Mouse (Mus musculus) mouse embryonic stem cell (cell line): ENCODE measurements around the gene Col1a2.

Source experiments
- in situ Hi-C, 2 experiments: fragments of 300-500 bp; cut with MboI; formaldehyde crosslinking; loops; 1 replicate in 1 of 2; 3 replicates in 1 of 2; pipeline ENCODE4 v1.14.3; 2019 to 2020; ENCODE audit warnings: low sequenced_read_pairs in 2 of 2, low pct_unique_long_range_greater_than_20kb in 1 of 2, mixed read lengths in 1 of 2; ENCODE audit not compliant: unreplicated experiment in 1 of 2

Col1a2 gene

DNA sequence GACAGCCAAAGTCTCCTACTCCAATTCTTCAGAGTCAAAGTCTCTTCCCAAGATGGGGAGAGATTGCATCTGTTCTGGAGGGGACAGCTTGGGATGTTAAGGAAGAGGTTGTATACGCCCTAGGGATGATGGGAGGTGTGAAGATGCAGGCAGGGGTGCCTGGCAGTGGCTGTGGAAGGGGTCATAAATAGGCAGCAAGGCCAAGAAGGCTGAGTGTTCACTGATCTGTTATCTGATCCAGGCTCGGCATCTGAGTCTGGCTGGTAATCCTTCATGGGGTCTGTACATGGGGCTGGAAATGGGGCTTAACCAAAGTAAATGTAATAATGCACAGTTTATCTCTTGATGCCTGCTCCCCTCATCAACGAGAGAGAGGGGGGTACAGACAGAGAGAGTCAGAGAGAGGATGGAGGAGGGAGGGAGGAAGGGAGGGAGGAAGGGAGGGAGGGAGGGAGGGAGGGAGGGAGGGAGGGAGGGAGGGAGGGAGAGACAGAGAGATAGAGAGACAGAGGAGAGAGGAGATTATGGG lies at the start of gene Col1a2:
Col1a2 (plus strand) TSS at position 212 of the 529 bp plus-strand sequence.
- in situ Hi-C loops: no loop called here

- in situ Hi-C loops: no loop called here
Observed at GRCm38 (mm10) chr6:4455518-4455917, 49.1 kb upstream of the Col1a2 start.

GRCm38 (mm10) chr6:4455961-4456617 lies 48.5 kb upstream of the Col1a2 start:
- in situ Hi-C loops: no loop called here

DNA sequence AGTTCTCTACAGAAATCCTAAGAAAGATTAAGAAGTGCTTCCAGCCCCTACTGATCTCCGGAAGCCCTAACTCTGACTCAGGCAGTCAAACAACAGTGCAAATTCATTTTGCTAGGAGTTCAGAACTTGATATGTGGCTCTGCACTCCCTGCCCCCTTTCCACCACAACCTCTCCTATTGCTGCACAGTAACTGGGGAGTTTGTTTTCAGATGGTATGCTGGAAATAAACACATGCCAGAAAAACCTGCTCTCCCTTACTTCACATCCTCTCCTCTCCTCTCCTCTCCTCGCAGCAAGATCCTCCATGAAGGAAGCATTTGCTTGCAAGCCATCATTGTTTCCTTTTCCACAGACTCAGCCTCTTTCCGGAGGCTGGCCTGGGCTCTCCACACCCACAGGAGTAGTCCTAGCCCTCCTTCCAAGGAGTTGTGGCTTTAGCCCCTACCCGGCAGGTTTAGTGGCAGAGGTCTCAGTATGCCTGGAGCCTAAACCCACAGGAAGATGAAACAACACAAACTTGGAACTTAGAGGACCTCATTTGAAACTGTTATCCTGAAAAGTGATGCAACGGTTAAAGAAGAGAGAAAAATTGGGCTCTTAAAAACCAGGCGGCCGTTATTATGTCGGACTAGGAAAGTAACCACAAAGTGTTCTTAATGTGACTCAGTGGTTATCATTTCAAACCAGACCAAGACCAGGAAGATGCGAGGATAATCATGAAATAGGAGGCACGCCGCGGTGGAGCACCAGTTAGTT lies 47.7 kb upstream of the Col1a2 start:
- in situ Hi-C loops: no loop called here

DNA sequence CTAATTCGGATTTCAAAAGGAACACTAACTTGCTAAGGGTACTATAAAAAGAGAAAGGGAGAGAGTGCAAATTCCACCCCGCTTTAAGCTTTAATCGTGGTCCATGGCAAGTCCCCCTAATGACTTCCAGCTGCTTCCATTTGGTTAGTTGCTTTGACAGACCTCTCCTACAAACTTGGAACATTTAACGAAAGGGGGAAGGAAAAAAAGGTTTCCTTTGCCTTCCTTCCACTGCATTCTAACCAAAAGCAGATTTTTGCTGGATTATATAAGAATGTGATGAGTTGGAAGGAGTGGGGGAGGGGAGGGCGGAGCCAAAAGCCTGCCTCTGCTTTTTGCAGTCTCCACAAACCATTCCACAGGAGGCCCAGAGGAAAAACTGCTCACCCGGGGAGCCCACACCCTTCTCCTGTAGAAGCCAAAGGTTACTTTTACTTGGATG lies 47.0 kb upstream of the Col1a2 start:
- in situ Hi-C loops: no loop called here

DNA sequence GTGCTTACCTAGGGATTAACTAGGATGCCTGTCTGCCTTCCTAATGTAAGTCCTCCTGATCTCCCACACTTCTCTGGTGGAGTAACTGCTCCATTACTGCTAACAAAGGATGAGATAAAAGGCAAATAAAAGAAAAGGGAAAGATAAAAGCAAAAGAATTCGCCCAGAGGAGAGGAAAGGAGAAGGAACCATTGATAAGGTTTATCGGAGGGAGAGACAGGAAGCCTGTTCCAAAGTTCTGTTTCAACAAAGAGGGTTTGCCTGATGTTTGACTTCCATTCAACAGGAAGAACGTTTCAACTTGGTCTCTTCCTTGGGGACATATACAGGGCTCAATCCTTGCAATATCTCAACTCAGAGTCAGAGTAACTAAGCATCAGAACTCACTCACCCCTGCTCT lies 39.3 kb upstream of the Col1a2 start:
- in situ Hi-C loops: no loop called here

GRCm38 (mm10) chr6:4483577-4483936 lies 21.1 kb upstream of the Col1a2 start:
- in situ Hi-C loops: no loop called here

- in situ Hi-C loops: no loop called here
Observed at GRCm38 (mm10) chr6:4483937-4484601, 20.5 kb upstream of the Col1a2 start.

GRCm38 (mm10) chr6:4488349-4488748 lies 16.3 kb upstream of the Col1a2 start:
- in situ Hi-C loops: no loop called here

DNA sequence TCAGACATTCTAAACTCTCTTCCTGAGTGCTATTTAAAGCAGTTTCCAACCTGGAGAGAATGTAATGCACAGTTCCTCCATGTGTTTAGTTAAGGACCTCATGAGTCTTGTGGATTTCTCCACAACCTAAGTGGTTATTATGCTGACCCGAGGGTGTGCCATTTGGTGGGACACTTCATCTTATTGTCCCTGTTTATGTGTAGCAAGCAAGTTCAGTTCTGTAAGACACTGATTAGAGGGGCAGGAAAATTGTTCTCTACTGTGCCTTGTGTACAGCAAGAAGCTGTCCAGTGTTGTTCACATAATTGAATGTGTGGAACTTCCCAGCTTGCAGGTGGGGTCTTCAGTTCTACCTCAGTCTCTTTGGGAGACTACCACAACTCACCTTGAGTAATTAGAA lies 15.6 kb upstream of the Col1a2 start:
- in situ Hi-C loops: no loop called here

DNA sequence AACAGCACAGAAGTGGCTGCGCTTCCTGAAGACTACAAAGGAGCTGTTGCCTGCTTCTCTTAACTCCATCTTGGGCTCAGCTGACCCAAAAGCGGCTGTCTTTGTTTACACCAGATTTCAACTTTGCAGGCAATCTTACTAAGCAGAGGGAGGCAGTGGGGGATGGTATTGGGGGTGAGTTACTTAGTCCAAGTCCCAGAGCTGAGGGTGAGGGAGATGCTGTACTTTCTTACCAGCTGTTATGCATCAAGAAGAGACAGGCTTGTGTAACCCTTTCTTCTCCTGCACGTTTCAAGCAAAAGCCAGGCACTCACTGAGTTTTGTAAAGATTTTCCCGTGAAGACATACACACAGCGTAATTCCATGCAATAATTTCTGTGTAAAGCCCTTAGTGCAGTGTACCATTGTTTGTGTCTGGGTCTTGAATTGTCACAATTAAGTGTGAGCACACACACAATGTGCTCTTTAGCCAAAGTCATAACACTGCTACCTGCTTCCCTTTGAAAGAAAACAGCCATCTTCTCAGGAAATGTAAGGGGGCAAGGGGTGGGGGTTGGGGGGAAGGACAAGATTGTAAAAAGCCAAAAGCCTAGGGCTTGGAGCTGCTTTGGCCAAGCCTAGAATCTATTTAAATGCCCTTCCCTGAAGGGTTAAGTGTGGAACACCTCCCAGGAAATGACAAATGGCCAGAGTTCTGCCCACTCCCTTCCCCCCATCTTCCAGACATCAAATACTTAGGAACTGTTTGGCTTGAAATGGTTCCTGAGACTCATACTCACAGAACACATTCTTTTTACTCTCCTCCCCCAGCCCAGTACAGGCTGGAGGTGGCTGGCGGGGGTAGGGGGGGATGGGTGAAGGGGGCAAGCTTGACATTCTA lies 15.0 kb upstream of the Col1a2 start:
- in situ Hi-C loops: no loop called here

DNA sequence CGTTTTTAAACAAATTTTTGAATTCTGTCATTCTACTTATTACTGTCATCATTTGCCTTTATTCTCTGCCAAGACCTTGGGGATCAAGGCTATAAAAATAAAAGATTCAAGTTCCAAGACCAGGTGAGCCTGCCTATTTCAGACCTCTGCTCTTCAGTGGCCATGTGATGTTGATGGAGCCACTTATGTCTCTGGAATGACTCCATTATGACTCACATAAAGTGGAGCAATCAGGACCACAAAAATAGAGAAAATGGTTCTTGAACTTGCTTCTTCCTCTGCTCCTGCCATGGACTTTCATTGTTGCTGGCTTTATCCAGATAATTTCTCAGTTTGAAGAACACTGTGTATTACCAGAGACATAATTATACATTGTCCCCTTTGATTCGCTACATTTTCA lies 10.9 kb upstream of the Col1a2 start:
- in situ Hi-C loops: no loop called here

DNA sequence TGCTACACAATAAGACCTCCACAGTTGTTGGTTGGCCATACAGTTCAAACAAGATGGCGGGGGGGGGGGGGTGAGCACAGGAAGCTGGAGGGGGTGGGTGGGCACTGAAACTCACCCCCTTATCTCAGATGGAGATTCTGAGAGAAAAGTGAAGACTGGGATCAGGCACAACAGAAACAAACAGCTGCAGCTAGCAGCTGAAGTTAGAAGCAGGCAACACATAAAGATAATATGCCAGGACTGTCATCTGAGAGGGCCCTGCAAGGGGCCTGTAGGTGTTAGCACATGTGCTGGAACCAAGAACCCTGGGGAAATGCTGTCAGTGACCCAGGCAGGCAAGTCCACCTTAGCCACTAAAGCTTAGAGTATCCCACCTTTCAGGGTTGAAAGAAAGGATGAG lies 8.2 kb upstream of the Col1a2 start:
- in situ Hi-C loops: no loop called here

GRCm38 (mm10) chr6:4503106-4503505 lies 1.5 kb upstream of the Col1a2 start:
- in situ Hi-C loops: no loop called here

DNA sequence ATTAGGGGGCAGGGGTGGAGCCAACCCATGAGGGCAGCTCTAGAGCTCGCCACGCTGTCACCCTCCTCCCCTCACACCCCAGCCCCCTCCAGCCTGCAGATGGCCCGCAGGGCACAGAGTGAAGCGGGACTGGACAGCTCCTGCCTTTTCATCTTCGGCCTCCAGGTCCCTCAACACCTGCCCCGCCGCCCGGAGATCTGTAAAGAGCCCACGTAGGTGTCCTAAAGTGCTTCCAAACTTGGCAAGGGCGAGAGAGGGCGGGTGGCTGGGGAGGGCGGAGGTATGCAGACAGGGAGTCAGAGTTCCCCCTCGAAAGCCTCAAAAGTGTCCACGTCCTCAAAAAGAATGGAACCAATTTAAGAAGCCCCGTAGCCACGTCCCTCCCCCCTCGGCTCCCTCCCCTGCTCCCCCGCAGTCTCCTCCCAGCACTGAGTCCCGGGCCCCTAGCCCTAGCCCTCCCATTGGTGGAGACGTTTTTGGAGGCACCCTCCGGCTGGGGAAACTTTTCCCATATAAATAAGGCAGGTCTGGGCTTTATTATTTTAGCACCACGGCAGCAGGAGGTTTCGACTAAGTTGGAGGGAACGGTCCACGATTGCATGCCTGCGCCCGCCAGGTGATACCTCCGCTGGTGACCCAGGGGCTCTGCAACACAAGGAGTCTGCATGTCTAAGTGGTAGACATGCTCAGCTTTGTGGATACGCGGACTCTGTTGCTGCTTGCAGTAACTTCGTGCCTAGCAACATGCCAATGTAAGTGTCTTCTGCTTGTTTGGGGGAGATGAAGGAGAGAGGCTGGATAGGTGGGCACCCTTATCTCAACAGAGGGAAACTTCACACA lies 764 bp downstream of the Col1a2 start:
- in situ Hi-C loops: no loop called here

DNA sequence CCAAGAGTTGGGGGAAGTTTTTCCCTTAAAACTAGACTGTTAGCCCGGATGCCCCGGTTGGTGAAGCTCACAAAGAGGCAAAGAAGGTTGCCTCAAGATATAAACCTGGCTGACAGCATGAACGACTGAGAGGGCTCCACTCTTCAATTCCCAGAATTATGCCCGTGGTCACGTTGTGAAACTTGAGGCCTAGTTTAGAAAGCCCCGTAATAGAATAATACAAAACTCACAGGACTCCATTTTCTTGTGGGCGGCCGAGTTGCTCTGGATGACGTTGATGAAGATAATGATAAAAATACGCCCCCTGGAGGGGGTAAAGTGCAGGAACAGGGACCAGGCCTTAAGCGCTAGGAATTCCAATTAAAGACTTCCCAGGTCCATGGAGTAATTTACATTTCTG lies 1.5 kb downstream of the Col1a2 start:
- in situ Hi-C loops: no loop called here

DNA sequence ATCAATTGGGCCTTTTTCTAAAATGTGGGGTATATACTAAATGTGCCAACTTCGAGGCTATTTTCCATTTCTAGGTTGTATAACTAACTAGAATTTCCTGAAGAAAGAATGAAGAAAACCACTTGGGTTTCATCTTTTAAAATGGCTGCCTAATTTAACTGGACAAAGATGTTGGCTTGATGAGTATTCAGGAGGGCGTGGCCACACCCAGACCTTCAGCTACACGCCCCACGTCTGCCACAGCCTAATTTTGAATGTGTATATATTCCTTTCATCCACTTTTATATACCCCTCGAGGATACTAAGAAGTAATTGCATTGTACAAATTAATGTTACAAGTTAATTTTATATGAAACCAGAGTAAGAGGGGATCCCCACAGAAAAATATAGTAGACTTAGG lies 2.2 kb downstream of the Col1a2 start:
- in situ Hi-C loops: no loop called here

GRCm38 (mm10) chr6:4507323-4507722 lies 2.7 kb downstream of the Col1a2 start:
- in situ Hi-C loops: no loop called here
